ENCODE assay signal across 11 mouse cellular contexts in the genomic region with DNA sequence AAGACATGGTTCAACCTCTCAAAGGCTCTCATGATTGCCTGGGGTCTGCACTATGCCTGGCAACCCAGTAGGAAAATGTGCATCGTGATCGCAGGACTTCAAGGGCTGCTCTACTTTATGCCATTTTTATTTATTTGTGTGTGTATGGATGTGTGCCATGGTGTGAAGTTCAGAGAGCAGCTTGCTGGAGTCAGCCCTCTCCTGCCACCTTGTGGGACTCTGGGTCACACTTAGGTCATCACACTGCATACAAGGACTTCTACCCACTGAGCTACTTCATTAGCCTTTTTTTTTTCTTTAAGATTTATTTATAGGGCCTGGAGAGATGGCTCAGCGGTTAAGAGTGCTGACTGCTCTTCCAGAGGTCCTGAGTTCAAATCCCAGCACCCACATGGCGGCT. TPM values are rescaled to one million over a fixed set of nuclear protein-coding genes. Genes with fewer than 3 reads are reported as not detected.
DNase-seq lines count a peak whose midpoint lies in the region; ATAC-seq and TF ChIP-seq lines count a peak whose summit lies in the region.
"Had no signal": no experiment of that assay in that cellular context is flagged by ENCODE, and none has a peak within 500 bp of the region (broad histone marks: within the 10 kb centered on the region; RNA-seq: fewer than 3 reads in every experiment).

No protein-coding gene starts in this region.

- peak; percentile 61; the same call in 1 of the 2 replicates for TF ChIP-seq CTCF in cerebellum, adult 2 months (IDR thresholded peaks at IDR 0.05; ENCODE audit: borderline replicate concordance, insufficient read depth, low read depth, low read length)
- peak; percentile 76 for TF ChIP-seq CTCF in liver, adult 2 months (IDR thresholded peaks at IDR 0.05; ENCODE audit: low read depth, low read length)

- peaks cover 37% of the 10 kb centered on the region for H3K36me3 ChIP-seq in liver, adult 2 months (ENCODE audit: control insufficient read depth, insufficient read depth, low read length)
- H3K36me3 ChIP-seq in forebrain, embryonic 11.5 days (ENCODE audit: control insufficient read depth, insufficient read depth, low read length) = peaks cover 22% of the 10 kb centered on the region

- no peaks in the 10 kb centered on the region for H3K79me2 ChIP-seq in liver, adult 2 months (ENCODE audit: control insufficient read depth, insufficient read depth, low read length)

- no peak for TF ChIP-seq POLR2A in cerebellum, adult 2 months (IDR thresholded peaks at IDR 0.05; ENCODE audit: borderline replicate concordance, insufficient read depth, low read length)
- no peak for TF ChIP-seq POLR2A in liver, adult 2 months (IDR thresholded peaks at IDR 0.05; ENCODE audit: extremely low read depth, insufficient read depth, low read length)

- DNase-seq in cerebellum, adult 2 months = no peak
- DNase-seq in cerebellum, adult 9-11 months = no peak
- peak; percentile 76 for DNase-seq in liver, adult 2 months (ENCODE audit: extremely low read depth, low read depth, low spot score)
- DNase-seq in liver = no peak
- no peak for DNase-seq in forebrain, embryonic 11.5 days (ENCODE audit: low spot score)
- no peak for DNase-seq in ovary, postnatal 10 days (ENCODE audit: low spot score)
- DNase-seq: embryo, embryonic 11 days had no signal

- no peak overlapping the region for H3K27ac ChIP-seq in cerebellum, adult 2 months (ENCODE audit: insufficient read depth, low read length)
- no peak overlapping the region for H3K27ac ChIP-seq in liver, adult 2 months (replicated peaks; ENCODE audit: insufficient read depth, low read depth, low read length)
- H3K27ac ChIP-seq in forebrain, embryonic 11.5 days (ENCODE audit: low read depth, low read length) = no peak overlapping the region
- H3K27ac ChIP-seq: hindbrain, embryonic 13.5 days; midbrain, embryonic 10.5 days had no signal

- no peak overlapping the region for H3K9ac ChIP-seq in liver, adult 2 months (ENCODE audit: low read depth, low read length)
- H3K9ac ChIP-seq in forebrain, embryonic 11.5 days (ENCODE audit: low read length) = no peak overlapping the region
- H3K9ac ChIP-seq: hindbrain, embryonic 13.5 days had no signal

- peaks cover 3% of the 10 kb centered on the region; the same call in 1 of the 2 replicates for H3K4me1 ChIP-seq in cerebellum, adult 2 months (ENCODE audit: control insufficient read depth, insufficient read depth, low read length)
- H3K4me1 ChIP-seq in liver, adult 2 months (ENCODE audit: control insufficient read depth, insufficient read depth, low read length) = no peaks in the 10 kb centered on the region; the same call in 1 of the 2 replicates
- no peaks in the 10 kb centered on the region for H3K4me1 ChIP-seq in forebrain, embryonic 11.5 days (replicated peaks; ENCODE audit: control insufficient read depth, insufficient read depth, low read length)
- H3K4me1 ChIP-seq: hindbrain, embryonic 13.5 days; midbrain, embryonic 10.5 days had no signal

- H3K4me2 ChIP-seq in forebrain, embryonic 11.5 days (ENCODE audit: low read depth, low read length, severe bottlenecking) = no peak overlapping the region
- H3K4me2 ChIP-seq: hindbrain, embryonic 13.5 days had no signal

- no peak overlapping the region for H3K4me3 ChIP-seq in cerebellum, adult 2 months (replicated peaks; ENCODE audit: insufficient read depth, low read depth, low read length)
- no peak overlapping the region for H3K4me3 ChIP-seq in liver, adult 2 months (ENCODE audit: insufficient read depth, low read depth, low read length)
- no peak overlapping the region for H3K4me3 ChIP-seq in forebrain, embryonic 11.5 days (ENCODE audit: low read depth, low read length)
- H3K4me3 ChIP-seq: hindbrain, embryonic 13.5 days; midbrain, embryonic 10.5 days had no signal

- H3K9me3 ChIP-seq in forebrain, embryonic 11.5 days (ENCODE audit: control insufficient read depth, low read length) = no peaks in the 10 kb centered on the region
- H3K9me3 ChIP-seq: hindbrain, embryonic 13.5 days; midbrain, embryonic 10.5 days had no signal

- ATAC-seq in granulocyte monocyte progenitor cell, adult 5-6 weeks (replicated peaks; ENCODE audit: poor library complexity, severe bottlenecking) = peak; percentile 44
- ATAC-seq in megakaryocyte, adult 5-6 weeks (ENCODE audit: poor library complexity, severe bottlenecking) = 0 out of 2 replicates have a peak, but pooled peaks have one; percentile 40
- no peak for ATAC-seq in forebrain, embryonic 11.5 days (replicated peaks; ENCODE audit: low FRiP score)

- no peaks in the 10 kb centered on the region for H3K27me3 ChIP-seq in cerebellum, adult 2 months (ENCODE audit: control insufficient read depth, insufficient read depth, low read length)
- H3K27me3 ChIP-seq in liver, adult 2 months (ENCODE audit: control insufficient read depth, insufficient read depth, low read length) = no peaks in the 10 kb centered on the region
- H3K27me3 ChIP-seq in forebrain, embryonic 11.5 days (ENCODE audit: control insufficient read depth, insufficient read depth, low read length) = no peaks in the 10 kb centered on the region
- H3K27me3 ChIP-seq: hindbrain, embryonic 13.5 days had no signal

- WGBS in cerebellum, adult 2 months = 74% methylated on average over 4 of the region's 4 CpGs
- WGBS in liver, adult 2 months = 42% methylated on average over 4 of the region's 4 CpGs
- WGBS in forebrain, embryonic 11.5 days = 87% methylated on average over 4 of the region's 4 CpGs

RNA-seq across cellular contexts. Expression of a gene that starts 23.6 kb away (rescaled TPM):
- 9.0 and 12.8 TPM in 2 replicates for polyA plus RNA-seq in cerebellum, adult 2 months (2012; rRNA removed)
- total RNA-seq in liver, adult 2 months (2014; rRNA removed) = 0.27 and 0.28 TPM in 2 replicates
- 2.1 and 3.2 TPM in 2 replicates for polyA plus RNA-seq in liver, adult 2 months (2012; rRNA removed)
- total RNA-seq in granulocyte monocyte progenitor cell, adult 5-6 weeks (2014; fragmentation: Nextera tagmentation) = 1.6 TPM in 1 of 2 replicates, not detected in the other
- not detected in 2 replicates for total RNA-seq in granulocyte monocyte progenitor cell, adult 5-6 weeks (2017)
- not detected in 2 replicates for total RNA-seq in megakaryocyte, adult 5-6 weeks (2015)
- 0.66 TPM in 1 of 2 replicates, not detected in the other for total RNA-seq in megakaryocyte, adult 5-6 weeks (2017)
- polyA plus RNA-seq in forebrain, embryonic 11.5 days (2014; fragmentation: Nextera tagmentation; extraction: Ambion mirVana) = 0.51 and 0.81 TPM in 2 replicates

RNA-seq across cellular contexts. Expression of a gene that starts 30.1 kb away (rescaled TPM):
- polyA plus RNA-seq in cerebellum, adult 2 months (2012; rRNA removed) = 8.6 and 9.2 TPM in 2 replicates
- 3.1 and 4.0 TPM in 2 replicates for total RNA-seq in liver, adult 2 months (2014; rRNA removed)
- 7.2 and 8.3 TPM in 2 replicates for polyA plus RNA-seq in liver, adult 2 months (2012; rRNA removed)
- total RNA-seq in granulocyte monocyte progenitor cell, adult 5-6 weeks (2014; fragmentation: Nextera tagmentation) = 11.7 and 13.4 TPM in 2 replicates
- total RNA-seq in granulocyte monocyte progenitor cell, adult 5-6 weeks (2017) = 3.9 and 4.6 TPM in 2 replicates
- total RNA-seq in megakaryocyte, adult 5-6 weeks (2015) = 28.0 and 30.6 TPM in 2 replicates
- total RNA-seq in megakaryocyte, adult 5-6 weeks (2017) = 8.8 and 11.7 TPM in 2 replicates
- 10.0 and 11.9 TPM in 2 replicates for polyA plus RNA-seq in forebrain, embryonic 11.5 days (2014; fragmentation: Nextera tagmentation; extraction: Ambion mirVana)

RNA-seq across cellular contexts. Expression of a gene that starts 51.3 kb away (rescaled TPM):
- polyA plus RNA-seq in cerebellum, adult 2 months (2012; rRNA removed) = 65.1 and 68.9 TPM in 2 replicates
- total RNA-seq in liver, adult 2 months (2014; rRNA removed) = 9.8 and 16.5 TPM in 2 replicates
- polyA plus RNA-seq in liver, adult 2 months (2012; rRNA removed) = 26.3 and 28.8 TPM in 2 replicates
- 22.7 and 23.9 TPM in 2 replicates for total RNA-seq in granulocyte monocyte progenitor cell, adult 5-6 weeks (2014; fragmentation: Nextera tagmentation)
- 11.5 and 14.6 TPM in 2 replicates for total RNA-seq in granulocyte monocyte progenitor cell, adult 5-6 weeks (2017)
- total RNA-seq in megakaryocyte, adult 5-6 weeks (2015) = 17.1 and 22.2 TPM in 2 replicates
- 9.1 and 12.1 TPM in 2 replicates for total RNA-seq in megakaryocyte, adult 5-6 weeks (2017)
- 24.2 and 30.9 TPM in 2 replicates for polyA plus RNA-seq in forebrain, embryonic 11.5 days (2014; fragmentation: Nextera tagmentation; extraction: Ambion mirVana)

RNA-seq across cellular contexts. Expression of a gene that starts 51.4 kb away (rescaled TPM):
- 377 and 381 TPM in 2 replicates for polyA plus RNA-seq in cerebellum, adult 2 months (2012; rRNA removed)
- total RNA-seq in liver, adult 2 months (2014; rRNA removed) = 252 and 333 TPM in 2 replicates
- 254 and 299 TPM in 2 replicates for polyA plus RNA-seq in liver, adult 2 months (2012; rRNA removed)
- total RNA-seq in granulocyte monocyte progenitor cell, adult 5-6 weeks (2014; fragmentation: Nextera tagmentation) = 89.7 and 92.6 TPM in 2 replicates
- total RNA-seq in granulocyte monocyte progenitor cell, adult 5-6 weeks (2017) = 131 and 165 TPM in 2 replicates
- total RNA-seq in megakaryocyte, adult 5-6 weeks (2015) = 51.8 and 56.7 TPM in 2 replicates
- total RNA-seq in megakaryocyte, adult 5-6 weeks (2017) = 298 and 386 TPM in 2 replicates
- polyA plus RNA-seq in forebrain, embryonic 11.5 days (2014; fragmentation: Nextera tagmentation; extraction: Ambion mirVana) = 148 and 164 TPM in 2 replicates
